Mouse (Mus musculus) right cerebral cortex, adult 2 months (tissue): Measurements from ENCODE around the gene Arid3b.

Source experiments
- DNase-seq, 2 experiments: peaks; one replicate each; pipeline ENCODE4 v3.0.0; 2021 to 2022; ENCODE audit warnings: low spot score in 2 of 2

Arid3b gene

GRCm38 (mm10) chr9:57775736-57776135 lies 60.9 kb downstream of the Arid3b start:
- no peak for DNase-seq

DNA sequence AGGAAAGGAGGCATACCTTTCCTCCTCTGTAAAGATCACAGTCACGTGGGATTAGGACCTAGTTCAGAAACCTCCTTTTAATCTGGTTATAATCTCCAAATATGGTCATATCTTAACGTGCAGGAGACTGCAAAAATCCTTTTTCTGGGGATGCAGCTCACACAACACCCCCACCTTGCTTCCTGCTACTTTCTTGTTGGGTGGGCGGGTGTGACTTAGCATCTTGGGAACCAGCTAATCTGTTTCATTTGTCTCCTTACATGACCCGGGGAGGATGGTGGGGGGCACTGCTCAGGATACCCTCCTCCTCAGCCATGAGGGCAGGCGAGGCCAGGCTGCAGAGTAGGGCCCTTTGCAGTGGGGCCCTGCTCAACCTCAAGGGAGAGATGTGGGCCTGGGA lies 61.6 kb downstream of the Arid3b start:
- DNase-seq, result peak; percentile 71 to 74

- no peak for DNase-seq
These were observed 62.4 kb downstream of the Arid3b start for GRCm38 (mm10) chr9:57774168-57774567.

GRCm38 (mm10) chr9:57773754-57774153 lies 62.8 kb downstream of the Arid3b start:
- DNase-seq, result no peak

DNA sequence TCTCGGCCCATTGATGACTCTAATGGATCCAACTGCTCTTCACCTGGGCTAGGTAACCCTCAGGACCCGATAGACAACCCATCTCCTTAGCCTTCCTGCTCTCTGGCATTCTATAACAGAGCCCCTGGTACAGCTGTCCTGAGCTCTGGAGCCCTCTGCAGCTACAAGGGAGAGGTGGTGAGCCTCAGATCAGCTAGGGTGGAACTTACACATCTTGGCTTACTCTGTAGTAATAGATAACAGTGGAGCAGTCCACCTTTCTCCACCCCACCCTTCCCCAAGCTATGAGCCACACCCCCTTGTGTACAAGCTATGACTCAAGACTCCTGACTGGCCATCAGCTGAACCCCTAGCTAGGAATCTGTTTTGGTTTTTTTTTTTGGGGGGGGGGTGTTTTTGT lies 65.8 kb downstream of the Arid3b start:
- DNase-seq, result no peak

DNA sequence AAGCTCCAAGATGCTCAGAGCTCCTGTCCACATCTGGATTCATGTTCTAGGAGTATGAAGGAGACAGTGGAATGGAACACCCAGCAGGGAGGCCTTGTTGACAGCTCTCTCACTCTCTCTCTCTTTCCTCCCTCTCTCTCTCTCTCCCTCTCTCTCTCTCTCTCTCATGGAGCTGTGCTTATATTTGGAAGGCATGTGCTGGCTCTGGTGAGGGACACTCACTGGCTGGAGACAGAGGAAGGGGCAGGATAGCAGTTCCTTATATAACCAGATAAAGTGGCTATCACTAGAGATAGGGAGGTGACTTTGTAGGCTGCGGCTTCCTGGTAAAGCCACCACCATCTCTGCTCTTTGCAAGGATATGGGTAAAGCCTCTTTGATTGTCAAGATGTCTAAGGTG lies 66.4 kb downstream of the Arid3b start:
- DNase-seq, result no peak

DNA sequence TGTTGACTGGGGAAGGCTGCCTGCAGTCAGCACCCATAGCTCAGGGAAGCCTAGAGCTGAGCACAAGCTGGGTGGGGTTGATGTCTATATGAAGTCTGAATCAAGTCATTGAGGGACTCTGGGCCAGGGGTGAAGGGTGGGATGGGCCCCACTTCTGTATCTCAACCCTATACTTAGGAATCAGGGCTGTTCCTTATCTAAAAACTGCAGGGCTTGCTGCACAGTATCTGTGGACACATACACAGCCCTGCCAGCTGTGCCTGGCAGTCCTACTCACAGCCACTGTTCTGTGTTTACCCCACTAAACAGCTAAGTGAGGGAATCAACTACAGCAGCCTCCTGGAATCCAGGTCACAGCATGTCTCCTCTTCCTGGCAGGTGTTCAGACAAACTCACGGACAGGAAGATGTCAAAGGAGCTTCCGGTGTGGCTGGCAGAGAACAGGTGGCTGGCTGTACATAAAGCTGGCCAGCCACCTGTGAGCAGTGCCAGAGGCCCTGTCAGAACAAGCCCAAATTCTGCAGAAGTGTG lies 67.0 kb downstream of the Arid3b start:
- DNase-seq, result no peak

DNA sequence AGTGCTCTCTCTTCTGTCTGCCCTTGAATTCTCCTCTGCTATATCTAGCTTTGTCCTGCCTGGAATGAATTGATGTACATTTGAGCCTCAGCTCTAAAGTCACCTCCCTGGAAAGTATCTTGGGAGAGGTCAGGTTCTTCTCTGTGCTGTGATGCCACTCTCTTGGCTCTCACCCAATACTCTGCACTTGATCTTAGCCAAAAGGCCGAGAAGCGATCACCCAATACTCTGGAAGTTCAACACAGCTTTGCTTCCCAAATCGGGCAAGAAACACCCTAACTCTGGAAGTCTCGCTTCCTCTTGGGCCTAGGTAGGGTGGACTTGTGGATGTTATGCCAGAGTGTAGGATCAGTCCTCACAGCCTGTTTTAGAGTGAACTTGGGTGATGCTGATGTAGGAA lies 69.4 kb downstream of the Arid3b start:
- no peak for DNase-seq

- DNase-seq, result peak in 1 of 2 experiments; percentile 53
These were observed 70.2 kb downstream of the Arid3b start for GRCm38 (mm10) chr9:57766431-57766830.

DNA sequence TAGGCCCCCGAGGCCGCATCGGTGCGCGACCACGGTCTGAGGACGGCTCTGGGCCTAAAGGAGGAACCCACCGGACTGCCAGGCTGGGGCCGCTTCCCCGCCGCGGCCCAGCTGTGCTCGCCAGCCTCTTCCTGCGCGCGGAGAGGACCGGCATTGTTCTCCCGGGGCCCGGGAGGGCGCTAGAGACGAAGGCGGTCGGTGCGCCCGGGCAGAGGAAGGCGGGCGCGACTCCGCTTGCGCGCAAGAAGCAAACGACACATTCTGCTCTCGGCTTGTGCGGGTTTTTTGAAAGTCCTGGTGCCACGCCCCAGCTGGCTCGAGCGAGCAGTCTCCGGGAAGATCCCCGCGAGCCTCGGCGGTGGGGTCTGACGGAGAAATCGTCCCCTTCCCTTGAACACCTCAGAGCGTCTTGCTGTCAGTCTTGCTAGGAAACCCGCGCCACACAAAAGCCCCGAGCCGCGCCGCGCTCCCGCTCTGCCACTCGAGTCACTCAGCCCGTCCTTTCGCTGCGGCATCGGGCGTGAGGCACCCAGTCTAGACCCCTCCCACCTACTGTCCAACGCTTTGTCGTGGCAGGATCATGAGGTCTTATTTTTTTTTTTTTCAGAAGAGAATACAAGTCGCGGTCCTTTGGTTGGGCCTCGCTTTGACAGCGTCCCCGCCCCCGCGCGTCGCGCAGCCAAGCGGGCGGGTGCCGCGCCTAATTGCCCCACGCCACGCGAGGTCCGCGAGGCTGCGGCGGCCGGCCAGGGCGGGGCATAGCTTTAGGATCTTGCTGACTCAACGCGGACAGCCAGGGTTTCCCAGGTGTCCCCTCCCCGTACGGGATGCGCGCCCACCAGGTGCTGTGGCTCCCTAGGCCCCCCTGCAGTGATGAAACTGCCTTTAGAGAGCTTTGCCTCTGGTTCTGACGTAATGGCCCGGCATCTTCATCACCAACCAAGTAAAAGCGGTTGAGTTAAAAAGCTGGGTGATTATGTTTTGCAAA lies 70.9 kb downstream of the Arid3b start, which contains the start of gene Clk3:
Gene Clk3 (minus strand): TSS at position 497 of the 988 bp plus-strand sequence.
- DNase-seq, result peak; percentile 74 to 84

DNA sequence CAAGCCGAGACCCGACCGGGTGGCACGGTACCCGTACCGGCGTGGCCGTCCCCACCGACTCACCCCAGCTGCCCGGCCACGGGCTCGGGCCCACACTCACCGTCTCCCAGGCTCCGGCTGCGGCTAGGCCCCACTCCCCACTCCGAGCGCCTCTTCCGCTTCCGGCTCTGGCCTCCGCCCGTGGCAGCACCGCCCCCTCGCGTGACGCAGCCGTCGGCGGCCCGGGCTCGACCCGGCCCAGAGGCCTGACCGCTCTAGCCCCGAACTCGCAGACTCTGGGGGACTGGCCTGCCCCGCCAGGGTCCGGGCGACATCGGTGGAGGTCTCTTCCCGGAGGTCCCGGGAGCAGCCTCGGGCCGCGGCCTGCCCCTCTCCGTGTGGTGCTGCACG lies 71.6 kb downstream of the Arid3b start:
- peak; percentile 89 to 91 for DNase-seq

DNA sequence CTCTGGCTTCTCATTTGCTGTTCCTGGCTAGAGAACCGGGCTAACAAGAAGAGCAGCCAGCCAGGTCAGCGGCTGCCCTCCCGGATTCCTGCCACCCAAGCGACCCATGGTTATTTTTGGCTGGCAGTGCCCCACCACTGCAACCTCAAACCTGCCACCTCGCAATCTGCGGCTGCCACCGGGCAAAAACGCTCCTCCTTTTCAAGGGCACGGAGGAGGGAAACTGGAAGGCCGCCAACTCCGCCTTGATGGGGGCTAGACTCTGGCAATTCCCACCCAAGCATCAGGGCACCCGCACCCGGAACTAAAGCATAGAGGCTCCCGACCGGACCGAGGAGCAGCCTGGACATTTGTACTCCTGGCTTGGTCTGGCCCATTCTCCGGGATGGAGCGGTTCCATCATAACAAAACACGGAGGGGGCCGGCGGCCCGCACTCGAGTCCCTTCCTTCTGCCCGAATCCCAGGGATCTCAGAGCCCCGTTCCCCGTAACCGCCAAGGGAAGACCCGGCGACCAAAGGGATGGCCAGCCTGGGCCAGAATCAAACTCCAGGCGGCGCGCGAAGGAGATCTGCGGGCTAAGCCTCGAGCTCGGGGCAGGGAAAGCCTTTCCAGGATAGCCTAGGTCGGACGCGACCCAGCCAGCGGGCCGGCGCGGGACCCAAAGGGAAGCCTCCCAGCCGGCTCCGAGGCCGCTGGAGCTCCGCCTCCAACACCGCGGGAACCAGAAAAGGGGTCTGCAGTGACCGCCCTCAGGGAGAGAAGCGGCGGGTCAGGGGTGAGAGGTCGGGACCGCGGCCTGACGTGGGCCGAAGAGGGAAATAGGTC lies 72.2 kb downstream of the Arid3b start:
- peak; percentile 80 for DNase-seq

GRCm38 (mm10) chr9:57762563-57762991 lies 74.0 kb downstream of the Arid3b start:
- no peak for DNase-seq

DNA sequence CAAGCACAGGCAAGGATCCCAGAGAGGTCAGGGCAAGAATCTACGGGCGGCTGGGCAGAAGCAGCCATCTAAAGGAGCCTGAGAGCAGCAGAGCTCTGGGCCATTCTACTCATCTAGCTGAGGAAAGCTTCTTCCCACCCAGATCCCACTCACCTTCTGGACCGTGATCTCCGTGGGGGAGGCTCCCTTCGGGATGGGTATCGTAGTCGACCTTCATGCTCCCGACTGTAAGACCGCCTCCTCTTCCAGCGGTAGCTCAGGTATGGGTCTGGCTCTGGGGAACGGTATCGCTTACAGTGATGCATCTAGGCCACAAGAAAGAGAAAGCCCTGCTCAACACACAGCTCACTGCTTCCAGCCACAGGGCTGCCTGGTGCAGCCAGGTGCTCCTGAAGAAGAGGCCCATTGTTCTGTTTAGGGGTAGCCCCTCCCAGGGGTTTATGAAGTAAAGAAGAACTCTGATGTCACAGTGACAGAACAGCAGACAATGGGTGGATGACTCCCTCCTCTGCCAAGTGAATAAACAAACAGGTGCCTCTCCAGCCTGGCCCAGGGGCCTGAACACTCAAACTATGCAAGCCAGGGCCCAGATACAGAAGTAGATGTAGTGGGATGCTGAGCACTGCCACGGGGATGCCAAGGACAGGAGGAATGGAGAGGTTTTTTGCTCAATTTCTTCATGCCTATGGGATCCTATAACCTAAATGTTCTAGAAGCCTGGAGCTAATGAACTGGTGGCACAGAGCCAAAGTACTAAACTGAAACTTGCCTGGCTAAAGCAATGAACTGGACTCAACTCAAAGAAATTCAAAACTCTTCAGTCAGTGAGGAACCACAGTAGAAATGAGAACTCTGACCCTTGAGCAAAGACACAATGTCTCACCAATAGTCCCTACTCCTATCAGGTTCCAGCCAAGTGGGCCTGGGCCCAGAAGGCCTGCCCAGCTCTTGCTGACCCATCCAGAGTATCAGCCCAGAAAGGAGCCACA lies 74.7 kb downstream of the Arid3b start:
- DNase-seq, result no peak

DNA sequence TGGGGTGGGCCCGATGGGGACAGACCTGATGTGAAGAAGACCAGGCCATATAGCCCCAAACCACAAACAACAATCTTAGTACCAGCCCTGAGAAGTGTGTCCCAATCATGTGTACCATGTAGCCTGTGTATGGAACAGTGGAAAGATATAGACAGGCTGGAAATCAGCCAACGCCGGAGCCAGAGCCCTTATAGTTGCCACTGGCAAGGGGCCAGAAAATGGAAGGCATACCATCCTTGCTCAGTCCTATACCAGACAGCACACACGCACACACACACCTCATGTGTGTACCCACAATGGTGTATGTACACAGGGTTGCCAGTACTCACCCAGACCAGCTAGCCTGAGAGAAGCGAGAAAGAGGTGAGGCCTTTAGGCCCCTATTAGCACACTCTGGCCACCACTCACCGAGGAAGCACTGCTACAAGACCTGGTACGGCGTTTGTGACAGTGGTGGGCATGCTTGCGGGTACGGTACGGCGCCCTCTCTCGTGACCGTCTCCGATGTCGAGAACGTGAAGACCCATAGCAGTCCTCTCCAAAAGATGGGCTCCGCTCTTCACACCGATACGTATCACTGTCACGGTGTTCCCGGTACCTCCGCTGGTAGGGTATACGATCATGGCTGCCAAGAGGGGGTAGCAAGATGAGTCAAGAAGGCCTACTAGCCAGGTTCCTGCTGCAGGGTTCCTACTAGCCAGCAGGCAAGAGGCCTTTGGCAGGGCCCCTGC lies 76.0 kb downstream of the Arid3b start:
- DNase-seq, result no peak

DNA sequence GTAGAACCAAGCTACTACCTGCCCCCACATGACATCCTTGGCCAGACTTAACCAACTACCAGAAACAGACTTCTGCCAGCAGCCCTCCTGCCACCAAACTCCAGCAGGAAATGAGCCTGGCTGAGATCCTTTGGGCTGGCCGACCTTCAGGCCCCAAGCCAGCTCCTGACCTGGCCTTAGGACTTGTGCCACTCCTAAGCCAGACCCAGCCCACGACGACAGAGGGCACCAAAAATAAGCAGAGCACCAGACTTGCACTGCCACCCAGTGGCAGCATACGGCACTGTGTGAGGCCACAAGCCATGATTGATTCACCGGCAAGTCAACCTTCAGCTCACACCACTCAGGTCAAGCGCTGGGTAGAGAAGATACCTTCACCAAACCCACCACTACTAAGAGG lies 77.3 kb downstream of the Arid3b start:
- peak; percentile 73 to 78 for DNase-seq

- no peak for DNase-seq
These were observed 78.1 kb downstream of the Arid3b start for GRCm38 (mm10) chr9:57758528-57758927.

DNA sequence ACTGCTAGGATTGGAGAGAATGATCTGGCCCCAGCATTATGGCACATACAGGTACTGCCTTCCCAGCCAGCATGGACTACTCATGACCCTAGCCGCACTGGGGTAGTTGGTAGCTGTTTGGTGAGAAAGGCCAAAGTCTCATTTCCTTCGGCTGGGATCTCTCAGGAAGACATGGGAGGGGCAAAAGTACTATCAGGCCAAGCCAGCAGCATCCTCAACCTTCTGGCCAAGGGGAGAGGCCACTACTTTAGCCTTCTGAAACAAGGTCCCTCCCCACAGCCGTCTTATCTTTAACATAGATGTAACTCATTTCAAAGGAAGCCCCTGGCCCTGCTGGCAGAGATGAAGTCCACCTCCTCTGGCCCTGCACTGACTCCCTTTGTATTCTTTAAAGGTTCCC lies 79.0 kb downstream of the Arid3b start:
- no peak for DNase-seq

DNA sequence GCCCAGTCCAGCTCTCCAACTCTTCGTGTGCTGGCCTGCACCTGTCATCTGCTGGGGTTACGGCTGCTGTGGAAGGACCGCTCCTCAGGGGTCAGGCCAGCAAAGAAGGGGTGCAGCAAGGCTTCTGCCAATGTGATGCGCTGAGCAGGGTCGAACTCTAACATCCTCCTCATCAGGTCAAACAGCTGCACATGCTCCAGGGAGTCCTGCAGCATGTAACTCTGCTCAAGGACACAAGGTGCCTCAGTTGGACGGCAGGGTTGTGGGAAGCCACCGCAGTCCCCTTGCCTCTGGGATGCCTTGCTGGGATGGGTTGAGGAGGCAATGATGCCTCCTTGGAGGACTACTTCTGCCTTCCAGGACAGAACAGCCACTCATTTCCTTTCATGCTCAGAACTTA lies 85.7 kb downstream of the Arid3b start:
- DNase-seq, result no peak

DNA sequence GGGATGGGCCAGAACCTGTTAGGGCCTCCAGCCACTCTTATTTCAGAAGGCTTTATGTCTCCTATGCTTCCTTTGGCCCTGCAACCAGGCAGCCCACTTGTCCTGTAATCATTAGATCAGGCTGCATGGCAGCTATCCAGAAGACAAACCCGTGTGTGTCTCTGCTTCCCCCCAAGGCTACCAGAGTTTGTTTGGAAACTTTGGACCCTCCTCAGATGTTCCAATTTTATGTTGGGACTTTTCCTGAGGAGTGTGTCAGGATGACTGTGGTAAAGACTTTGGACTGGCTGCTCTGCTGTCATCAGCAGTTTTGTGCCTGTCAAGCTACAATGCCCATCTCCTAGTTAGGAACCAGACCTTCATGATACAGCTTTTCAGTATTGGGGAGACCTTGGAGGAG lies 87.8 kb downstream of the Arid3b start:
- DNase-seq, result no peak
